Mouse (Mus musculus) kidney, postnatal 0 days (tissue): ENCODE measurements around the gene Tex46. TPM values are rescaled to one million over a fixed set of nuclear protein-coding genes. Genes with fewer than 3 reads are reported as not detected.

Experiments used
- ATAC-seq: fragments of 200-750 bp; cut with Nextera tagmentation; replicated peaks from 2 replicates; pipeline ENCODE4 v1.8.0; 2017; ENCODE audit warnings: low read depth, moderate number of reproducible peaks, moderate TSS enrichment, moderate library complexity; ENCODE audit not compliant: low FRiP score
- DNase-seq: peaks from one replicate; pipeline ENCODE4 v3.0.0-alpha.2; 2016; ENCODE audit warnings: low spot score
- H3K27ac ChIP-seq: fragments of 300-500 bp; sonication (generic); 2 replicates; pipeline ENCODE4 v1.5.1; 2014; ENCODE audit warnings: mild to moderate bottlenecking
- H3K27me3 ChIP-seq: fragments of 300-500 bp; sonication (generic); 2 replicates; pipeline ENCODE4 v1.6.1; 2014; ENCODE audit warnings: low read length, mixed read lengths; ENCODE audit not compliant: insufficient read depth
- H3K36me3 ChIP-seq: fragments of 300-500 bp; sonication (generic); 2 replicates; pipeline ENCODE4 v1.6.1; 2014; ENCODE audit warnings: low read length, mixed read lengths; ENCODE audit not compliant: insufficient read depth
- H3K4me1 ChIP-seq: fragments of 300-500 bp; sonication (generic); replicated peaks from 2 replicates; pipeline ENCODE4 v1.6.1; 2014; ENCODE audit warnings: antibody characterized with exemption, low read length, mixed read lengths; ENCODE audit not compliant: insufficient read depth
- H3K4me2 ChIP-seq: fragments of 300-500 bp; sonication (generic); 2 replicates; pipeline ENCODE4 v1.6.1; 2014; ENCODE audit warnings: mild to moderate bottlenecking, low read length, moderate library complexity, mixed read lengths
- H3K4me3 ChIP-seq: fragments of 300-500 bp; sonication (generic); replicated peaks from 2 replicates; pipeline ENCODE4 v1.5.1; 2014; ENCODE audit warnings: low read depth, low read length
- H3K9ac ChIP-seq: fragments of 300-500 bp; sonication (generic); 2 replicates; pipeline ENCODE4 v1.6.1; 2014; ENCODE audit warnings: low read depth, low read length
- H3K9me3 ChIP-seq: fragments of 300-500 bp; sonication (generic); replicated peaks from 2 replicates; pipeline ENCODE4 v1.6.1; 2016; ENCODE audit warnings: low read length, inconsistent platforms, mixed read lengths
- CTCF ChIP-seq: IDR thresholded peaks from 2 replicates; pipeline ENCODE4 v1.5.1; 2016; ENCODE audit warnings: antibody characterized with exemption, low read depth, mild to moderate bottlenecking, moderate library complexity
- WGBS: fragments of 180-500 bp; shearing (Covaris S2); extraction: QIAGEN DNeasy Blood & Tissue Kit; methylation state at CpG from one replicate; pipeline ENCODE4 v1.1.7; 2014; 5-methylcytosine and 5-hydroxymethylcytosine counted together
- polyA plus RNA-seq: library from polyadenylated mRNA; unstranded; fragments of >200 nt; fragmentation: Nextera tagmentation; extraction: Ambion mirVana; gene quantifications from 2 replicates; pipeline ENCODE4 v1.2.1, GENCODE M21; 2015

Tex46 gene
- polyA plus RNA-seq, 1 experiment from 2014 or later, result not detected

DNA sequence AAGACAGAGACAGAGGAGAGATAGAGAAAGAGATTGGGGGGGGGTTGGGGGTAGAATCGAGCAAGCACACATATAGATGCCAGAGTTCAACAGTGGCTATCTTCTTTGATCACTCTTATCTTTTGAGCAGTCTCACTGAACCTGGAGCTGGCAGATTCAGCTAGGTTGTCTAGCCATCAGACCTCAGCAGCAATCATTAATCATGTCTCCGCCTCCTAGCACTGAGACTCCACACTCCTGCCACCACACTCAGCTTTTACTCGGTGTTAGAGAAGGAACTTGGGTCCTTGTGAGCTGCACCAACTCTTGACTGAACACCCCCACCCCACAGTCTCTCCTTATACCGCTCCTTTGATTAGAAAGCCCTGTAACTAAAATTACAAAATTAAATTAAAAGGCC is 18.1 kb upstream of the Tex46 start:
- ATAC-seq, result no peak
- WGBS, result 48% methylated on average over 4 of the region's 4 CpGs

GRCm38 (mm10) chr4:136594006-136594405 is 16.2 kb upstream of the Tex46 start:
- H3K9ac ChIP-seq, result no peak overlapping the region
- no peaks in the 10 kb centered on the region for H3K9me3 ChIP-seq

More for the DNA sequence above, 18.1 kb upstream of the Tex46 start:
- no peak overlapping the region for H3K9ac ChIP-seq
- no peaks in the 10 kb centered on the region for H3K9me3 ChIP-seq
- H3K4me2 ChIP-seq, result no peak overlapping the region
- peaks cover 5% of the 10 kb centered on the region for H3K4me1 ChIP-seq
- H3K4me3 ChIP-seq, result no peak overlapping the region
- no peak for DNase-seq
- no peak for TF ChIP-seq CTCF
- no peak overlapping the region for H3K27ac ChIP-seq
- H3K36me3 ChIP-seq, result no peaks in the 10 kb centered on the region
- no peaks in the 10 kb centered on the region for H3K27me3 ChIP-seq

DNA sequence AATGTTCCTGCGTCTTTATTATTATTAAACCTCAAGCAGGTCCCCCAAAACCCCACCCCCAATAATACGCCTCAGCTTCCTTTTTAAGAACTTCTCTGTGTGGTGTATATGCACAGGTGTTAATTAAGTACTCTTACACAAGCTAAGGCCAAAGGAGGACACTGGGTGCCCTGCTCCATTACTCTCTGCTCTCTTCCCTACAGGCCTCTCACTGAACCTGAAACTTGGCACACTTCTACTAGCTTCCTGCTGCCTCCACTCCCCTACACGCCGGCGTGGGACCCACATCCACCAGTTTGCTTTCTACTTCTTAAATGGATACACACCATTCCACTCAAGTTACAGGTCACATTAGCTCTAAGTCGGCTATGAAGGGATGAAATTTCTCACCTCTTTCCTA is 15.0 kb upstream of the Tex46 start:
- Histone ChIP-seq H3K4me2 (no peak overlapping the region), H3K27ac (no peak overlapping the region), H3K36me3 (no peaks in the 10 kb centered on the region), H3K9ac (no peak overlapping the region), H3K27me3 (no peaks in the 10 kb centered on the region), H3K4me3 (no peak overlapping the region), H3K9me3 (no peaks in the 10 kb centered on the region), H3K4me1 (peaks cover 5% of the 10 kb centered on the region)
- ATAC-seq, result no peak
- DNase-seq, result peak; percentile 41
- TF ChIP-seq CTCF, result no peak
- WGBS, result 55% methylated on average over 6 of the region's 6 CpGs

More at GRCm38 (mm10) chr4:136594006-136594405, 16.2 kb upstream of the Tex46 start:
- Histone ChIP-seq H3K27me3 (no peaks in the 10 kb centered on the region), H3K4me3 (no peak overlapping the region), H3K36me3 (no peaks in the 10 kb centered on the region), H3K4me1 (peaks cover 5% of the 10 kb centered on the region), H3K27ac (no peak overlapping the region), H3K4me2 (no peak overlapping the region)
- ATAC-seq (no peak), DNase-seq (no peak)
- TF ChIP-seq CTCF, result no peak
- 78% methylated on average over 2 of the region's 2 CpGs for WGBS

DNA sequence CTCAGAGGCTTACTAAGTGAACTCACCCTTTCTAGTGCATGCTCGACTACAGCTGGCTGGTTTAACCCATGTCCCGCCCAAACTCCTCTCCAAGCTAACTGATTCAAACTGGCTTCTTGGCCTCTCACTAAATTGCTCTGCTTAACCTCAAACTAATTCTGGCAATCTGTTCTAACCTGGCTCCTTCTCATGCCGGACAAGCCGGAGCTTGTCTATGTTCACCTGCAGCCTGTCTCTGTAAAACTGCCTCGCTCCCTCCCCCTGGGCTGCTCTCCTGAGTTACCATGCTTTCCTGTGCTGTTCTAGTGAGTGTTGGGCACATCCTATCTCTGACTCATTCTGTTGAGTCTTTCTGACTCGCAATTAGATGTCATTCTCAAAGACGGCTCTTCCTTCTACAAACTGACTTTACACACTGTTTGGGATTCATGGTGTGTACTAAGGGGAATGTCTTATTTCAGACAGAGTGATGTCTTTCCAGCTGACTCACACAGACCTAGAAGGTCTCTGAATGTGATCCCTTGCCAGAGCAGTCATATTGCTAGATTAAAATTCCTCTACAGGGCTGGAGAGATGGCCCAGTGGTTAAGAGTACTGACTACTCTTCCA is 11.9 kb upstream of the Tex46 start:
- no peaks in the 10 kb centered on the region for H3K36me3 ChIP-seq
- no peak overlapping the region for H3K9ac ChIP-seq
- WGBS, result 87% methylated on average over 7 of the region's 7 CpGs
- H3K4me1 ChIP-seq, result peaks cover 11% of the 10 kb centered on the region
- H3K4me2 ChIP-seq, result no peak overlapping the region
- no peak for TF ChIP-seq CTCF
- DNase-seq (no peak), ATAC-seq (no peak)
- H3K27ac ChIP-seq, result no peak overlapping the region
- no peak overlapping the region for H3K4me3 ChIP-seq
- H3K27me3 ChIP-seq, result no peaks in the 10 kb centered on the region
- no peaks in the 10 kb centered on the region for H3K9me3 ChIP-seq

DNA sequence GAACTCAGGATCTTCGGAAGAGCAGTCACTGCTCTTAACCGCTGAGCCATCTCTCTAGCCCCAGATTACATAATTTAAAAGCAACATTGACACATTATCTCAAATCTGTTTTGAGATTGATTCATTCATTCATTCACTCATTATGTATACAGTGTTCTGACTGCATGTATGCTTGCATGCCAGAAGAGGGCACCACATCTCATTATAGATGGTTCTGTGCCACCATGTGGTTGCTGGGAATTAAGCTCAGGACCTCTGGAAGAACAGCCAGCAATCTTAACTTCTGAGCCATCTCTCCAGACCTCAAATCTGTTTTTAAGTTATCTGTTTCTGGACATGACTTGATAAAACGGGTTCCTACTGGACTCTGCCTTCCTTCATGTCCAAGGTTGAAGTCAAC is 10.4 kb upstream of the Tex46 start:
- no peak overlapping the region for H3K4me3 ChIP-seq
- DNase-seq (no peak), ATAC-seq (no peak)
- no peaks in the 10 kb centered on the region for H3K27me3 ChIP-seq
- WGBS, result over 99% methylated on average over 3 of the region's 3 CpGs
- no peak overlapping the region for H3K4me2 ChIP-seq
- H3K27ac ChIP-seq, result no peak overlapping the region
- no peak overlapping the region for H3K9ac ChIP-seq
- peak; percentile 34; the same call in 1 of the 2 replicates for TF ChIP-seq CTCF
- no peaks in the 10 kb centered on the region for H3K9me3 ChIP-seq
- H3K4me1 ChIP-seq, result peaks cover 6% of the 10 kb centered on the region
- no peaks in the 10 kb centered on the region for H3K36me3 ChIP-seq

DNA sequence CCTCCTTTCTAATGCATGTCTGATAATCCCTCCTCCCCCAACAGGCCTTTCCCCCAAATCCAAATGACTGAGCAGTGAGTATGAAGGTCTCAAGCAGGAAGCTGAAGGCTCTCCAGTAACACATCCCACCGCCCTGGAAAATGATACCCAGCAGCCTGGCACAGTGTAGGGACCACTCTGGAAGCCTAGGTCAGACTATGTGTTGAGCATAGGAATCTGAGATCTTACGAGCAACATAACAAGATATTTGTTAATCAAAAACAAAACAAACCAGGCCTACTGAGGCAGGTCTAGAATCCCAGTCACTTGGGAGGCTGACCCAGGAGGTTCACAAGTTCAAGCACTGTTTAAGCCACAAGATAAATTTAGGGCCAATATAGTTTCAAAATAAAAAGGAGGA is 9.7 kb upstream of the Tex46 start:
- Histone ChIP-seq H3K27ac (no peak overlapping the region), H3K9ac (no peak overlapping the region)

GRCm38 (mm10) chr4:136601476-136601875 is 8.8 kb upstream of the Tex46 start:
- no peak for ATAC-seq
- peaks cover 6% of the 10 kb centered on the region for H3K4me1 ChIP-seq
- H3K36me3 ChIP-seq, result no peaks in the 10 kb centered on the region
- no peaks in the 10 kb centered on the region for H3K27me3 ChIP-seq
- H3K27ac ChIP-seq, result peak overlapping the region; percentile 91
- H3K4me2 ChIP-seq, result peak overlapping the region; percentile 56
- DNase-seq, result peak; percentile 35
- peak overlapping the region; percentile 97 for H3K4me3 ChIP-seq
- peak overlapping the region; percentile 99 for H3K9ac ChIP-seq
- WGBS, result 3% methylated on average over 13 of the region's 13 CpGs
- no peak for TF ChIP-seq CTCF
- H3K9me3 ChIP-seq, result no peaks in the 10 kb centered on the region

More for the DNA sequence above, 9.7 kb upstream of the Tex46 start:
- Histone ChIP-seq H3K4me1 (peaks cover 6% of the 10 kb centered on the region), H3K9me3 (no peaks in the 10 kb centered on the region), H3K4me2 (peak overlapping the region; percentile 56), H3K36me3 (no peaks in the 10 kb centered on the region), H3K27me3 (no peaks in the 10 kb centered on the region), H3K4me3 (no peak overlapping the region)
- WGBS, result 70% methylated on average over 2 of the region's 2 CpGs
- DNase-seq (no peak), ATAC-seq (no peak)
- TF ChIP-seq CTCF, result no peak
